Mouse (Mus musculus) adrenal gland, postnatal 0 days (tissue): ENCODE data around the gene Dnmt3a. TPM values are rescaled to one million over a fixed set of nuclear protein-coding genes. Genes with fewer than 3 reads are reported as not detected.

ENCODE experiments used
- polyA plus RNA-seq: library from polyadenylated mRNA; unstranded; fragments of >200 nt; fragmentation: Nextera tagmentation; extraction: Ambion mirVana; gene quantifications from 2 replicates; pipeline ENCODE4 v1.2.1, GENCODE M21; 2015

Gene Dnmt3a
- polyA plus RNA-seq, result 65.6 and 74.6 TPM in 2 replicates

DNA sequence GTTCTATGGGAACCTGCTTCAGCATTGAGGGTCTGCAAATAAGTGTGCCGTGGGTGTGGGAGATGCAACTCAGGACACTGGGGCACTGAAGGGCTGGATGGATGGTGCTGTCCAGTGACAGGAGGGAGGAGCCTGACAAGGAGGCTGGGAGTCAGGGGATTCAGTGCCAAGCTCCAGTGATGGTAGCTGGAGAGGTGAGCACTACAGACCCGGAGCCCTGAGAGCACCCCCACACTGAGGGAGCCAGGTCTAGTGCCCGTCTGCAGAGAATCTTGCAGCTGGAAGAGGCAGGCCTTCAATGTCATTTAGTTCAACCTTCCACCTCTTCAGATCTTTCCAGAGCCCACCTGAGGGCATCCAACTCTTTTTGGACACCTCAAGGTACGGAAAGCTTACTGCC lies at the start of gene Dnmt3a:
Dnmt3a (plus strand) TSS at position 156 of the 400 bp plus-strand sequence.

DNA sequence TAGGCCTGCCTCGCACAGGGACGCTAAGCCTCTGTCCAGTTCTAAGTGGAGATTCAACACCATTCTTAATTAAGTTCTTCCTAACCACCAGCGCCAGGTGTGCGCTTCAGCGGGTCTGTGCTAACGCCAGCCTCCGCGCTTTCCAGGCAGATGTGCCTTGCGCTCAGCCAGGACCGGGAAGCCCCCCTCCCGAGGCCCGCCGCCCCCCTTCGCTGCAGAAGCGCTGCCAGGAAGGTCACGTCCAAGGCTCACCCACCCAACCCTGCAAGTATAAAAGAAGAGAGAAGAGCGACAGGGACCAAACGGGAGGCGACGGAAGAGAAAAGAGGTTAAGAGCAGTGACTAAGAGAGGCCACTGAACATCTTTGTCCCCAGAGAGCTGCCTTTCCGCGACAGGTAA lies 148.8 kb downstream of the Dnmt3a start, which contains the start of gene Pomc:
Pomc (plus strand) TSS at position 301 of the 400 bp plus-strand sequence.

Other genes starting within 250 kb of the Dnmt3a start
- 17.4 and 30.1 TPM in 2 replicates for gene Dtnb, start 233.6 kb upstream of the Dnmt3a start, polyA plus RNA-seq
- 2.7 TPM in 2 replicates for gene Pomc, start 148.9 kb downstream of the Dnmt3a start, polyA plus RNA-seq
- 1.1 and 2.0 TPM in 2 replicates for gene Efr3b, start 232.9 kb downstream of the Dnmt3a start, polyA plus RNA-seq